Mouse (Mus musculus): ENCODE data around the gene Cfap97d1. TPM values are rescaled to one million over a fixed set of nuclear protein-coding genes. Genes with fewer than 3 reads are reported as not detected.

Gene Cfap97d1
- polyA plus RNA-seq, 1 experiment: not detected

GRCm38 (mm10) chr11:101957476-101957875 lies 26.6 kb upstream of the Cfap97d1 start:
- no peak overlapping the region for H3K4me2 ChIP-seq (ENCODE audit: low read depth)
- no peak overlapping the region for H3ac ChIP-seq (ENCODE audit: control insufficient read depth, insufficient read length)
- no peak overlapping the region for H3K4me3 ChIP-seq
- H3K36me3 ChIP-seq (ENCODE audit: control insufficient read depth, insufficient read depth): no peaks in the 10 kb centered on the region
- H3K27me3 ChIP-seq (ENCODE audit: control insufficient read depth, insufficient read depth, insufficient read length): peaks cover 65% of the 10 kb centered on the region
- TF ChIP-seq TCF3 (IDR thresholded peaks at IDR 0.05; ENCODE audit: insufficient read length, low read depth): no peak
- TF ChIP-seq REST (IDR thresholded peaks at IDR 0.05; ENCODE audit: insufficient read depth, insufficient read length): no peak
- TF ChIP-seq MYOD1 (IDR thresholded peaks at IDR 0.05; ENCODE audit: control insufficient read depth in 1 of 3, insufficient read length in 2 of 3, low read depth in 2 of 3): peak in 2 of 3 experiments; percentile 59 to 60
- no peak for TF ChIP-seq E2F4 (IDR thresholded peaks at IDR 0.05; ENCODE audit: insufficient read depth)
- TF ChIP-seq MYOG (IDR thresholded peaks at IDR 0.05; ENCODE audit: control insufficient read depth in 1 of 3, insufficient read depth in 1 of 3, insufficient read length in 2 of 3, low read depth in 2 of 3): peak in 2 of 3 experiments; percentile 58 to 82
- H3K79me2 ChIP-seq (ENCODE audit: control insufficient read depth, insufficient read depth): no peaks in the 10 kb centered on the region

DNA sequence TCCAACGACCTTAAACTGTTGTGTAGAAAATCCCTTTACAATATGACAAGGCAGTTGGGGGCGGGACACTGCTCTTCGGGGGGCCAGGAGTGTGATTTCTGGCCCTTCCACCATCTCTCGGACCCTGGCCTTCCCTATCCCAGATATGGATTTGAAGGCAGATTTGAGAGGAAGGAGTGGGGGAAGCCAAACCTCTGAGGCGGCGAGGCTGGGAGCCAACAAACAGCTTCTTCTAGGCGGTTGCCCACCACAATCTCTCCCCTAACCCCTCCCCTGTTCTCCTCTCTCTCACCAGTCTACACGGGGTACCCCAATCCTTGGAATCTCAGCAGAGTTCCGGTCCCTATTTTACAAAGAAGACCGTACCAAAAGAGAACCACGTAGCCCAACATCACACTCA lies 21.0 kb upstream of the Cfap97d1 start:
- peaks cover 91% of the 10 kb centered on the region for H3K27me3 ChIP-seq (ENCODE audit: control insufficient read depth, insufficient read depth, insufficient read length)
- H3K79me2 ChIP-seq (ENCODE audit: control insufficient read depth, insufficient read depth): no peaks in the 10 kb centered on the region
- no peak for TF ChIP-seq MYOG (IDR thresholded peaks at IDR 0.05; ENCODE audit: control insufficient read depth in 1 of 3, insufficient read depth in 1 of 3, insufficient read length in 2 of 3, low read depth in 2 of 3)
- no peak for TF ChIP-seq REST (IDR thresholded peaks at IDR 0.05; ENCODE audit: insufficient read depth, insufficient read length)
- no peak for TF ChIP-seq TCF3 (IDR thresholded peaks at IDR 0.05; ENCODE audit: insufficient read length, low read depth)
- TF ChIP-seq SRF (IDR thresholded peaks at IDR 0.05; ENCODE audit: control insufficient read depth, insufficient read length, low read depth): no peak
- TF ChIP-seq CEBPB (IDR thresholded peaks at IDR 0.05; ENCODE audit: insufficient read depth, poor library complexity, severe bottlenecking): no peak
- no peak for TF ChIP-seq POLR2AphosphoS2 (IDR thresholded peaks at IDR 0.05; ENCODE audit: insufficient read length, low read depth)
- no peak for TF ChIP-seq USF1 (IDR thresholded peaks at IDR 0.05; ENCODE audit: low read depth)
- no peak for TF ChIP-seq POLR2A (IDR thresholded peaks at IDR 0.05; ENCODE audit: insufficient read length, low read depth)
- no peak for TF ChIP-seq MYOD1 (IDR thresholded peaks at IDR 0.05; ENCODE audit: control insufficient read depth in 1 of 3, insufficient read length in 2 of 3, low read depth in 2 of 3)
- TF ChIP-seq MAX (IDR thresholded peaks at IDR 0.05; ENCODE audit: low read depth): no peak
- no peak for TF ChIP-seq E2F4 (IDR thresholded peaks at IDR 0.05; ENCODE audit: insufficient read depth)
- no peak for TF ChIP-seq TCF12 (IDR thresholded peaks at IDR 0.05; ENCODE audit: insufficient read depth, poor library complexity, severe bottlenecking)
- no peak overlapping the region for H3ac ChIP-seq (ENCODE audit: control insufficient read depth, insufficient read length)
- no peaks in the 10 kb centered on the region for H3K36me3 ChIP-seq (ENCODE audit: control insufficient read depth, insufficient read depth)
- H3K4me3 ChIP-seq: no peak overlapping the region
- H3K4me2 ChIP-seq (ENCODE audit: low read depth): no peak overlapping the region

GRCm38 (mm10) chr11:101963473-101964291 lies 20.4 kb upstream of the Cfap97d1 start:
- no peak overlapping the region for H3K4me3 ChIP-seq
- no peak for TF ChIP-seq REST (IDR thresholded peaks at IDR 0.05; ENCODE audit: insufficient read depth, insufficient read length)
- TF ChIP-seq POLR2A (IDR thresholded peaks at IDR 0.05; ENCODE audit: insufficient read length, low read depth): no peak
- no peak for TF ChIP-seq TCF3 (IDR thresholded peaks at IDR 0.05; ENCODE audit: insufficient read length, low read depth)
- TF ChIP-seq MYOD1 (IDR thresholded peaks at IDR 0.05; ENCODE audit: control insufficient read depth in 1 of 3, insufficient read length in 2 of 3, low read depth in 2 of 3): peak in 1 of 3 experiments; percentile 34
- no peak for TF ChIP-seq TCF12 (IDR thresholded peaks at IDR 0.05; ENCODE audit: insufficient read depth, poor library complexity, severe bottlenecking)
- TF ChIP-seq SRF (IDR thresholded peaks at IDR 0.05; ENCODE audit: control insufficient read depth, insufficient read length, low read depth): no peak
- no peaks in the 10 kb centered on the region for H3K79me2 ChIP-seq (ENCODE audit: control insufficient read depth, insufficient read depth)
- no peak overlapping the region for H3ac ChIP-seq (ENCODE audit: control insufficient read depth, insufficient read length)
- H3K27me3 ChIP-seq (ENCODE audit: control insufficient read depth, insufficient read depth, insufficient read length): peaks cover 85% of the 10 kb centered on the region
- no peak overlapping the region for H3K4me2 ChIP-seq (ENCODE audit: low read depth)
- no peaks in the 10 kb centered on the region for H3K36me3 ChIP-seq (ENCODE audit: control insufficient read depth, insufficient read depth)

- no peaks in the 10 kb centered on the region for H3K79me2 ChIP-seq (ENCODE audit: control insufficient read depth, insufficient read depth)
- H3K4me2 ChIP-seq (ENCODE audit: low read depth): no peak overlapping the region
- no peak overlapping the region for H3ac ChIP-seq (ENCODE audit: control insufficient read depth, insufficient read length)
- TF ChIP-seq POLR2AphosphoS2 (IDR thresholded peaks at IDR 0.05; ENCODE audit: insufficient read length, low read depth) (no peak), MYOD1 (IDR thresholded peaks at IDR 0.05; ENCODE audit: control insufficient read depth in 1 of 3, insufficient read length in 2 of 3, low read depth in 2 of 3) (no peak), CEBPB (IDR thresholded peaks at IDR 0.05; ENCODE audit: insufficient read depth, poor library complexity, severe bottlenecking) (no peak), TCF3 (IDR thresholded peaks at IDR 0.05; ENCODE audit: insufficient read length, low read depth) (no peak), MYOG (IDR thresholded peaks at IDR 0.05; ENCODE audit: control insufficient read depth in 1 of 3, insufficient read depth in 1 of 3, insufficient read length in 2 of 3, low read depth in 2 of 3) (no peak), REST (IDR thresholded peaks at IDR 0.05; ENCODE audit: insufficient read depth, insufficient read length) (no peak), TCF12 (IDR thresholded peaks at IDR 0.05; ENCODE audit: insufficient read depth, poor library complexity, severe bottlenecking) (no peak), SRF (IDR thresholded peaks at IDR 0.05; ENCODE audit: control insufficient read depth, insufficient read length, low read depth) (no peak), POLR2A (IDR thresholded peaks at IDR 0.05; ENCODE audit: insufficient read length, low read depth) (no peak), MAX (IDR thresholded peaks at IDR 0.05; ENCODE audit: low read depth) (no peak), USF1 (IDR thresholded peaks at IDR 0.05; ENCODE audit: low read depth) (no peak), E2F4 (IDR thresholded peaks at IDR 0.05; ENCODE audit: insufficient read depth) (no peak)
- no peaks in the 10 kb centered on the region for H3K36me3 ChIP-seq (ENCODE audit: control insufficient read depth, insufficient read depth)
- H3K4me3 ChIP-seq: no peak overlapping the region
- H3K27me3 ChIP-seq (ENCODE audit: control insufficient read depth, insufficient read depth, insufficient read length): peaks cover 75% of the 10 kb centered on the region
These were observed 19.4 kb upstream of the Cfap97d1 start for GRCm38 (mm10) chr11:101964647-101965046.

All from myocyte (in vitro differentiated cells).